Mouse (Mus musculus) thymus, adult 2 months (tissue): ENCODE measurements around the gene Rtn1.

Source experiments
- CTCF ChIP-seq: fragments of 200-500 bp; IDR thresholded peaks from 2 replicates; pipeline ENCODE4 v1.5.1; 2012; ENCODE audit warnings: mild to moderate bottlenecking, control low read depth, low read length, moderate library complexity, borderline replicate concordance; ENCODE audit not compliant: control insufficient read depth, poor library complexity, insufficient read depth; ENCODE audit errors: extremely low read depth
- POLR2A ChIP-seq: fragments of 200-500 bp; IDR thresholded peaks from 2 replicates; pipeline ENCODE4 v1.6.1; 2012; ENCODE audit warnings: mild to moderate bottlenecking, low read length, control low read depth, moderate library complexity; ENCODE audit not compliant: control insufficient read depth, poor library complexity, insufficient read depth; ENCODE audit errors: extremely low read depth

GRCm38 (mm10) chr12:72273721-72274414 is 135.0 kb downstream of the Rtn1 start:
- TF ChIP-seq POLR2A: no peak
- TF ChIP-seq CTCF: no peak
